Mouse (Mus musculus) cerebellum, adult 2 months (tissue): ENCODE measurements around the gene Exd2. TPM values are rescaled to one million over a fixed set of nuclear protein-coding genes. Genes with fewer than 3 reads are reported as not detected.

Experiments
- DNase-seq, 2 experiments: peaks; one replicate each; pipeline ENCODE4 v3.0.0; 2021
- H3K27ac ChIP-seq: fragments of 200-500 bp; 2 replicates; pipeline ENCODE4 v1.5.1; 2012; ENCODE audit warnings: low read length, control low read depth, inconsistent platforms; ENCODE audit not compliant: insufficient read depth
- H3K27me3 ChIP-seq: fragments of 200-500 bp; 2 replicates; pipeline ENCODE4 v1.6.1; 2012; ENCODE audit warnings: inconsistent platforms, mild to moderate bottlenecking, low read length, moderate library complexity; ENCODE audit not compliant: control insufficient read depth, insufficient read depth
- H3K4me1 ChIP-seq: fragments of 200-500 bp; 2 replicates; pipeline ENCODE4 v1.6.1; 2011; ENCODE audit warnings: low read length; ENCODE audit not compliant: control insufficient read depth, insufficient read depth
- H3K4me3 ChIP-seq: fragments of 200-500 bp; replicated peaks from 2 replicates; pipeline ENCODE3; 2011; ENCODE audit warnings: mild to moderate bottlenecking, low read depth, low read length, control low read depth; ENCODE audit not compliant: insufficient read depth
- CTCF ChIP-seq: fragments of 200-500 bp; IDR thresholded peaks from 2 replicates; pipeline ENCODE4 v1.5.1; 2011; ENCODE audit warnings: low read depth, mild to moderate bottlenecking, control low read depth, low read length, moderate library complexity, borderline replicate concordance; ENCODE audit not compliant: insufficient read depth
- POLR2A ChIP-seq: fragments of 200-500 bp; IDR thresholded peaks from 2 replicates; pipeline ENCODE4 v1.6.1; 2011; ENCODE audit warnings: low read length, control low read depth, borderline replicate concordance; ENCODE audit not compliant: insufficient read depth
- WGBS: fragments of 180-500 bp; shearing (Covaris S2); methylation state at CpG from one replicate; pipeline ENCODE4 v1.1.7; 2018; 5-methylcytosine and 5-hydroxymethylcytosine counted together
- polyA plus RNA-seq: library from polyadenylated mRNA; depleted of rRNA; stranded (reverse); fragments of >200 nt; gene quantifications from 2 replicates; pipeline ENCODE4 v1.2.3, GENCODE M21; 2012; rRNA removed

Gene Exd2
- polyA plus RNA-seq, 1 experiment: 61.5 TPM

DNA sequence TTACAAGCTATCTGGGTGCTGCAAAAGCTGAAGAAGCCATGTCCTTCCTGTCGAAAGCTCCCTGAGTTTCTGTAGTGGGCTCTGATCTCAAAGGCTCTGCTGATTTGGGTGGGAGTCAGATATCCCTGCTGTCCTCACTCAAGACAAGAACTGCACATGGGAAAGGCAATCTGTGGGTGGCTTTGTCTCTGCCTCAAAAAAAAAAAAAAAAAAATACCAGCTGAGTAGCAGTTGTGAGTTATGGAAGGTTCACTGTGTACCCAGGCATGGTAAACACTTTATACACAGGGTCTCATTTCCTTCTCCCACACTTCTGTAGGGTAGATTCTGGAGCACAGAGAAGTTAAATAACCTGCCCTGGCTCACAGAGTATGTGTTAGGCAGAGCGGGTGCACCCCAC, 74.4 kb downstream of the Exd2 start:
- TF ChIP-seq CTCF (no peak), POLR2A (no peak)
- H3K4me1 ChIP-seq: no peaks in the 10 kb centered on the region
- no peaks in the 10 kb centered on the region for H3K27me3 ChIP-seq
- H3K4me3 ChIP-seq: no peak overlapping the region
- WGBS: 95% methylated on average over 2 of the region's 2 CpGs
- no peak for DNase-seq
- no peak overlapping the region for H3K27ac ChIP-seq

DNA sequence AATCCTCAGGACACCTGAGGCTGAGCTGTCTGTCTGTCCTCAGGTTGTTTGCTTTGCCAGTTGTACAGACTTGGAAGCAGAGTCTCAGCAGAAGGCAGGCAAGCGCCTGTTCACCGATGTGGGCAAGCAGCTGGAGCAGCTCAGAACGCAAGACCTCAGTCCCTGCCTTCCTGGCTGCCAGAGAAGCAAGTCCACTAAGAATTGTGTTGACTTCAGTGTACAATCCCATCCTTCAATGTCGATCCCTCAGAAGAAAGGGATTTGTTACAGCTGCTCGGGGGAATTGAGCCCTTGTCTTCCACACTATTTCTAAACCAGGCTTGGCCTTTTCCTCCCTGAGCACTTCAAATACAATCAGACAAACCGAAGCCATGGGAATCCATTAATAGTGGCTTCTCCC, 75.4 kb downstream of the Exd2 start:
- WGBS: 70% methylated on average over 6 of the region's 6 CpGs
- no peaks in the 10 kb centered on the region for H3K4me1 ChIP-seq
- no peak for TF ChIP-seq CTCF
- TF ChIP-seq POLR2A: no peak
- H3K27me3 ChIP-seq: no peaks in the 10 kb centered on the region
- no peak overlapping the region for H3K27ac ChIP-seq
- no peak overlapping the region for H3K4me3 ChIP-seq
- no peak for DNase-seq

DNA sequence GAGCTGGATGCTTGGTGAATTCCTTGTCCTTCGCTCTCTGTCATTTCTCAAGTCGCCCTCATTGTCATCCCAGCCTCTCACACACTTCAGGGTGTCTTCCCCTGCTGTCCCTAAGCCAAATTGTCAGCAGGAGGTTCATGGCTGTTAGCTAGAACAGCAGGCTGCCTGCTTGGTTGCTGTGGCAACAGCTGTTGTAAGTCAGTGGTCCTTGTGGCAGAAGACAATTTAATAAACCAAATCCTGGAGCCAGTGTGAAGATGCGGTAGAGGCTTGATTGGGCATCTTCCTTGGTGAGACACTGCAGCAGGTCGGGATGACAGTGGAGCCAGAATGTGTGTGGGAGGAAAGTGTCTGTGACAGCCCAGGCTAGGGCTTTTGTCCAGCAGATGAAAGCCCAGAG, 82.4 kb downstream of the Exd2 start:
- no peaks in the 10 kb centered on the region for H3K27me3 ChIP-seq
- no peak for TF ChIP-seq POLR2A
- TF ChIP-seq CTCF: no peak
- WGBS: 7% methylated on average over 4 of the region's 4 CpGs
- peak; percentile 48 to 55 for DNase-seq
- H3K4me1 ChIP-seq: peaks cover 23% of the 10 kb centered on the region
- no peak overlapping the region for H3K27ac ChIP-seq
- no peak overlapping the region for H3K4me3 ChIP-seq

DNA sequence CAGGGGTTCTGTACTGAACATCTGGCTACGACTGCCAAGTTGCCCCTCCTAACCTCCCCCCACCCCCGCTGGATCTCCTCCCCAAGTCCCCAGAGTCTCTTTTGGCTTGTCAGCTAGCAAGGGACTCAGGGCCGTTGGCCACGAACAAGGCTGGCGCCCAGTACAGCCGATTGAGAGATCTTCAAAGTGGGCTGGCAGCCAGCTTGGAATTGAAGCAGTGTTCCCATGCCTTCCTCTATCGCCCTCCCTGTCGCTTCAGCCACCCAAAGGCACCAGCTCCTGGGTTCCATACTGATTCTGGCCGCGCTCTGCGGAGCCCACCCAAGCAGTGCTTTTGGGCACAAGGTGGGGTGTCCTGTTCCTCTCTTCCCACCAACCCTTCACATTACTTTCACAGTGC, 86.8 kb downstream of the Exd2 start:
- 24% methylated on average over 11 of the region's 11 CpGs for WGBS
- TF ChIP-seq POLR2A: no peak
- TF ChIP-seq CTCF: no peak
- DNase-seq: peak in 1 of 2 experiments; percentile 41
- Histone ChIP-seq H3K27me3 (no peaks in the 10 kb centered on the region), H3K27ac (no peak overlapping the region), H3K4me1 (peaks cover 18% of the 10 kb centered on the region), H3K4me3 (no peak overlapping the region)

Other genes starting within 250 kb of the Exd2 start
- gene Actn1, start 202.7 kb upstream of the Exd2 start, polyA plus RNA-seq: 30.0 and 35.4 TPM in 2 replicates
- gene Dcaf5, start 26.5 kb upstream of the Exd2 start, polyA plus RNA-seq: 36.5 and 36.9 TPM in 2 replicates
- 29.3 and 32.8 TPM in 2 replicates for gene Galnt16, start 55.2 kb downstream of the Exd2 start, polyA plus RNA-seq
- 31.9 and 33.5 TPM in 2 replicates for gene Slc39a9, start 180.8 kb downstream of the Exd2 start, polyA plus RNA-seq
- 79.5 and 92.0 TPM in 2 replicates for gene Erh, start 181.2 kb downstream of the Exd2 start, polyA plus RNA-seq
- gene Plekhd1, start 229.5 kb downstream of the Exd2 start, polyA plus RNA-seq: 61.7 and 66.3 TPM in 2 replicates